Mouse (Mus musculus) neutrophil, adult 5-6 weeks (primary cell): ENCODE results near the gene Skil. TPM values are rescaled to one million over a fixed set of nuclear protein-coding genes. Genes with fewer than 3 reads are reported as not detected.

ENCODE experiments used
- ATAC-seq: fragments of 151-379, 151-347 bp; 2 replicates; pipeline ENCODE4 v1.8.0; 2017; ENCODE audit warnings: mild to moderate bottlenecking, moderate TSS enrichment; ENCODE audit not compliant: insufficient number of reproducible peaks, poor library complexity, low FRiP score, severe bottlenecking; ENCODE audit errors: extremely low read depth
- total RNA-seq: library from RNA; stranded (forward); fragments of 200-1000 nt; gene quantifications from 2 replicates; pipeline ENCODE4 v1.2.3, GENCODE M21; 2017

Gene Skil
- total RNA-seq, 1 experiment from 2014 or later = 87.1 TPM

GRCm38 (mm10) chr3:31160046-31160445 is 65.2 kb downstream of the Skil start:
- ATAC-seq = no peak

GRCm38 (mm10) chr3:31161336-31161735 is 66.5 kb downstream of the Skil start:
- no peak for ATAC-seq

DNA sequence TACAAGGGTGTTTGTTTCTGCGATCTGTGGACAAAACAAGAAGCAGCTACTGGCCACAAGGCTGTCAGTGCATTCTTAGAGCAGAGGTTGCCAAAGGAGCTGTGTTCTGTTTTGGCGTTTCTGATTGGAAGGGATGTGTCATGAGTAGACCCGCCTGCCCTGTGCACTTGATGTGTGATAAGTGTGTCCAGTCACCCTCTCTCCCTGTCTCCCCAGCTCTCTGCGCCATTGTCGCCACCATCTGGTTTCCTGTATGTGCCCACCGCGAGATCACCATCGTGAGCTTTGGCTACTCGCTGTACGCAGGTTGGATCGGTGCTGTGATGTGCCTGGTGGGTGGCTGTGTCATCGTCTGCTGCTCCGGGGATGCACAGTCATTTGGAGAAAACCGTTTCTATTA is 68.0 kb downstream of the Skil start:
- no peak for ATAC-seq

GRCm38 (mm10) chr3:31165803-31166202 is 70.9 kb downstream of the Skil start:
- ATAC-seq = no peak

DNA sequence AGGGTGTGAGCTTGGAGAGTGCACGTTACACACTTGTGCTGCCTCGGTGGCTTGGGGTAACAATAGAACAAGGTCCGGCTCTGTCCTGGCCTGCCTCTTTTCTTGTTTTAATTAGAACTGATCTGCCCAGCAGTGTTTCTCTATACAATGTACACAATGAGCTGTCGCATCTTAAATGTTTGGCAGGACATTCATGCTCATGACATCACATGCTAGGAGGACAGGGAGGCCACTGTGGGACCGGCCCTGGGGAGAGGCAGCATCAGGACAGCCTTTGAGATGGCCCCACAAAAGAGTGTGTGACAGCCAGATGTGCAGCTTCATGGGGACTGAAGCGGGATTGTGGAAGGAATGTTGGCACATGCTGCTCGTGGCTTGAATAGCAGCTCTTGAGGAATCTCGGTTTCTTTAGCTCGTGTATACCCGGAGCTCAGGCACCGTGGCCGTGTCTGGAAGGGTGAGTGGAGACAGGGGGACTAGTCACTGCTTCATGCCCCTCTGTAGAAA is 71.6 kb downstream of the Skil start:
- ATAC-seq = no peak

Other genes with a start within 250 kb of the Skil start
- gene Gpr160, start 239.1 kb upstream of the Skil start, total RNA-seq = 2.7 and 4.8 TPM in 2 replicates
- 47.1 and 47.6 TPM in 2 replicates for gene Phc3, start 125.6 kb upstream of the Skil start, total RNA-seq
- 10.9 and 14.2 TPM in 2 replicates for gene Prkci, start 99.3 kb upstream of the Skil start, total RNA-seq
- not detected in 2 replicates for gene Cldn11, start 54.9 kb downstream of the Skil start, total RNA-seq
- gene Slc7a14, start 215.3 kb downstream of the Skil start, total RNA-seq = not detected in 2 replicates